Mouse (Mus musculus): ENCODE measurements around the gene Cmip.
A peak's percentile ranks its signal among the peaks of the same experiment; 100 is the strongest.

Cmip gene

GRCm38 (mm10) chr8:117324821-117325220 lies 68.0 kb downstream of the Cmip start:
- no peak for DNase-seq (ENCODE audit: low spot score)

- no peak for DNase-seq (ENCODE audit: low spot score)
Measured at GRCm38 (mm10) chr8:117326735-117327134, 69.9 kb downstream of the Cmip start.

DNA sequence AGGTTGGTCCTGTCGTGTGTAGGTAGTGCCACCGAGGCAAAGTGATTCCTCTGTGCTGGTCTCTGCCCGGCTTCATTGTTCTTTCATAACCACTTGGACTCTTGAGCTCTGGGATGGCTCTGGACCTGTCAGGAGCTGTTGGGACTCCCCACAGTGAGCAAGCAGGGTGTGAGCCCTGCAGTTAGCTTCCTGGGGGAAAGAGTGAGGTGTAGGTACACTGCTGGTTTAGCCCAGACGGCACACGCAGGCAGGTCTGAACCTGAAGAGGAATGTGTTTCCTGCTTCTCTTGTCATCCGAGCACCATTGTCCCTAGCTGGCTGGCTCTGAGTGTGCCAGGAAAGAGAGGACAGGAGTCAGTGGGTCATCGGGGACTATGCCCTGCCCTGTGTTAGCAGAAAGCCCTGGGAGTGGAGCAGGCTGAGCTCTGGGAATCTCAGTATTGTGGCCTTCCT lies 70.5 kb downstream of the Cmip start:
- DNase-seq (ENCODE audit: low spot score): no peak

- DNase-seq (ENCODE audit: low spot score): no peak
Measured at GRCm38 (mm10) chr8:117328758-117329157, 71.9 kb downstream of the Cmip start.

DNA sequence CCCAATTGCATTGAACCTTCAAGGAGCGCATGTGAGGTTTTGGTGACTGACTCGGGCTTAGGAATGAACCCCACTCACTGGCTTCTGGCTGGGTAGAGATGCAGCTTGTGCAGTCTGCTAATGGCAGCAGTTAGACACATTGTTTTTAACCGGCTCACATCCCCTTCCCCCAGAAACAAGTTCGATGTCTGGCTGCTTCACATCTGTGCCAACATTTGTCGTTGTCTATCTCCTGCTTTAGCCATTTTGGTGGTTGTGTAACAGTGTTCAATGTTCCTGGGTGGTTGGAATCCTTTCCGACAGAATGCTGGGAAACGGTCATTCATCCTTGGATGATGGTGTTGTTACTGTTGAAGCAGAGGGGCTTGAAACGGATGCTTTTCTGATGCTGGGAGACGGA lies 72.3 kb downstream of the Cmip start:
- no peak for DNase-seq (ENCODE audit: low spot score)

- no peak for DNase-seq (ENCODE audit: low spot score)
Measured at GRCm38 (mm10) chr8:117329903-117330302, 73.0 kb downstream of the Cmip start.

GRCm38 (mm10) chr8:117332229-117333010 lies 75.6 kb downstream of the Cmip start:
- DNase-seq (ENCODE audit: low spot score): no peak

DNA sequence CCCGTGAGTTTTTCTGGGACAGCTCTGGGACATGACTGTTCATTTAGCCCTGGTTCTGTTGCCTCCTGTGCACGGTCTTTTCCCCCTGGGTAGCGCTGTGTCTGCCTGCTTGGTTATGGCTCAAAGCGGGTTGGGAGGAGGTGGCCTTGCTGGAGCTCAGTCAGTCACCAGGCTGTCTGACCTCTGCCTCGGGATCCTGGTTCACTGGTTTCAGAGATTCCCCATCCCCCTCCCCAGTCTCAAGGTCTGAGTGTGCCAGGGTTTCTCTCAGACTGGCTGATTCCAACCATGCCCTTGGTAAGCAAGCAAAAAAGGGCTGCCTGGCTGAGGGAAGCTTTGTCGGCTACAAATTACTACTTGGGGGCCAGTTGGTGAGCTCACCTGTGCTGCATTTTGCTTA lies 76.8 kb downstream of the Cmip start:
- DNase-seq (ENCODE audit: low spot score): peak; percentile 39

GRCm38 (mm10) chr8:117334058-117334747 lies 77.3 kb downstream of the Cmip start:
- no peak for DNase-seq (ENCODE audit: low spot score)

DNA sequence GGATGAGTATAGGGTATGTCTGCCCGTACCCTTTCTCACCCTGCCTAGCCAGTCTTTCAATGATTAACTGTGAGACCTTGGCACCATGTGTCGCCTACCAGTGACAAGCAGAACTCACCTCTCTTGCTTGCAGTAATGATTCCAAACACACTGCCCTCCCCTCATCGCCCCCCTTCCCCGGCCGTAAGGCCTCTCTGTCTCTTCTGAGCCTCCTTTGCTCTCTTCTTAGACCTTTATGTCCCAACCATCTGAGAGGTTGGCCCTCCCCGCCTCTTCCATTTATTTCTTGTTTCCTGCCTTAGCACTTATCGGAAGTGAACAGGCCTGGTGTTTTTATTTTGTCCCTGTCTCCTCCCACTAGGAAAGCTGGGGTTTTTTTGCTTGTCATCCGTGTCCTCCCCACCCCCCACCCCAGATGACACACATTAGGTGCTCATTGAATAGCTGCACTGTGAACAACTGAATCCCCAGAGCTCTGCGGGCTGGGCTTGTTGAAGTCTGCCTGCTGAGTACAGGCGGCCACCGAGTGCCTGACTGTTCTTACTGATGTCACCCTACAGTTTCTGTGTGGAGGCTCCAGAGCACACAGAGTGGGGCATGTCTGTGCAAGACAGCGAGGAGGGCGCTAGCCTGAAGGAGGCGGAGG lies 78.0 kb downstream of the Cmip start:
- DNase-seq (ENCODE audit: low spot score): no peak

GRCm38 (mm10) chr8:117335423-117335822 lies 78.6 kb downstream of the Cmip start:
- no peak for DNase-seq (ENCODE audit: low spot score)

GRCm38 (mm10) chr8:117337188-117337587 lies 80.3 kb downstream of the Cmip start:
- no peak for DNase-seq (ENCODE audit: low spot score)

DNA sequence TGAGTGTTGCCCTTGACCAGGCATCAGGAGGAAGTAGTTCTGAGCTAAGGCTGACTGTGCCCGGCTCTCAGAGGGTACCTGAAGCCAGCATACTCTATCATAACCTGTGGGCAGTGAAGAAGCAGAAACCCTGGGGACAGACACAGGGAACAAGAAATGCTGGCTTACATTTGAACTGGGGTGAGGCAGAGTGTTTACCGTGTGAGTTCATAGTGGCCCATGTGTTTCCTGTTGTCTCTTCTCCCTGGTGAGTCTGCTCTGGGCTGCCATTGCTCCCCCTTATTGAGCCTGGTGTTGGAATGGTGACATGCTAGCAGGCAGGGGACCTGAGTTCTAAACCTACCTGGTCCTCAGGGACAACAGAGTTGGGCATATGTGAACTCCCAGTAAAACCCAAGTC lies 81.8 kb downstream of the Cmip start:
- DNase-seq (ENCODE audit: low spot score): no peak

GRCm38 (mm10) chr8:117339296-117339957 lies 82.6 kb downstream of the Cmip start:
- no peak for DNase-seq (ENCODE audit: low spot score)

- DNase-seq (ENCODE audit: low spot score): no peak
Measured at GRCm38 (mm10) chr8:117339958-117340651, 83.2 kb downstream of the Cmip start.

GRCm38 (mm10) chr8:117340800-117341199 lies 83.9 kb downstream of the Cmip start:
- DNase-seq (ENCODE audit: low spot score): no peak

DNA sequence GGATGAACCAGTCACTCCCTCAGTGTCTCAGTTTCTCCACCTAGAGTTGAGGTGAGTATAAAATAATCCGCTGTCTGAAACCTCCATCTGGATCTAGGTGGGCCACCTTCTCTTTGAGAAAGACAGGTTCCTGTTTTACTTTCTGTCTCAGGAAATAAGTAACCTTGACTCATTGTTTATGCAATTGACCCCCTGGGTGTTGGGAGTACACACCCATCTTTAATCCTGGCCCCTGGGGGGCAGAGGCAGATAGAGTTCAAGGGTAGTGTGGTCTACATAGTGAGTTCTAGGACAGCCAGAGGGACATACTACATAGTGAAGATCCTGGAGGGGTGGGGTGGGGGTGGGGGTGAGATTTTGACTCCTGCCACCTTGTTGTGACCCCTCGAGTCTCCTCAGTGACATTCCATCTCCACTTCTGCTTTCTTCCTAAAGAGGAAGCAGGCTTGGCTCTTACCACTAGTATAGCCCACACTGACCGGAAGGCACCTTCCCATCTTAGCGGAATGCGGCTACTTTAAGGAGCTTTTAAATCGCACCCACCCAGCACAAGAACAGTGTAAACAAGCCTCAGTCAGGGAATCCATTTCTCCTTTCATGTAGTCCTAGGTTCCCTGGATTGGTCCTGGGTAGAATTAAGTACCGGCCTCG lies 86.0 kb downstream of the Cmip start:
- DNase-seq (ENCODE audit: low spot score): no peak

DNA sequence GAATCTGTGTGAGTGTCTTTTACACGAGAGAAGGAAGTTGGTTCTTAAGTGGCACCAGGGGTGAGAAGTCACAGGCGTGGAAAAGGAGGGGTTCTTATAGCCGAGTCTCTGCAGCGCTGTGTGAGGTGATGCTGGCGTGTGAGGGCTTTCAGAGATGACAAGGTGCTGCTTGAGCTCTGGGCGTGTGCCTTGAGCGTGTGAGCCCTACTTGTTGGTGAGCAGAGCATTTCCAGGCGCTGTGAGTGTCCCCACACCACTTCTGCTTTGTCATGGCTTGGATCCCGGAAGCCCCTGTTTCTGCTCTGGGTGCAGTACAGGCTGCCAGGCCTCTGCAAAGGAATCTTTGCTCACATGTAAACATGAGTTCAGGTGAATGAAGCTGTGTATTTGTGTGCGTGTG lies 86.6 kb downstream of the Cmip start:
- DNase-seq (ENCODE audit: low spot score): no peak

- no peak for DNase-seq (ENCODE audit: low spot score)
Measured at GRCm38 (mm10) chr8:117344899-117345298, 88.0 kb downstream of the Cmip start.

- DNase-seq (ENCODE audit: low spot score): no peak
Measured at GRCm38 (mm10) chr8:117345376-117345775, 88.5 kb downstream of the Cmip start.

DNA sequence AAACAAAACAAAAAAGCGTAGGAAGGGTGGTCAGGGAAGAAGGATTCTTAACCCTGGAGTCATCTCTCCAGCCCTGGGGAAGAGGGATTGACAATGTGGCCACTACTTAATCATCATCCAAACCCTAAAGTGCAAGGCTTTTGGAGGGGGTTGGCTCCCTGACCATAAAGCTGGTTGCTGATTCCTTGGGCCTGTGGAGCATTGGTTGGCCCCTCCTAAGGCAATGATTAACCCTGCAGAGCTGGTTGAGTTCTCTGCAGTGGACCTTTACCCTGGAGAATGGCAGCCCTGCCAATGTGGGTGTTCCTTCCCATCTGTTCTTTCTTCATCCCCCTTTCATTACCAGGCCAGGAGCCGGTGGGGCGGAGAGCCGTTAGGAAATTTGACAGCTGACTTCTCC lies 90.7 kb downstream of the Cmip start:
- no peak for DNase-seq (ENCODE audit: low spot score)

Measured in embryo, embryonic 10 days (tissue).